Mouse (Mus musculus) c-Kit-positive CD71-negative TER-119-negative erythroid progenitor cells, embryonic 14.5 days (primary cell): ENCODE measurements around the gene Znrf4.

Experiments
- DNase-seq: peaks from one replicate; pipeline ENCODE4 v3.0.0-alpha.2; 2013; ENCODE audit warnings: low read depth

Gene Znrf4

DNA sequence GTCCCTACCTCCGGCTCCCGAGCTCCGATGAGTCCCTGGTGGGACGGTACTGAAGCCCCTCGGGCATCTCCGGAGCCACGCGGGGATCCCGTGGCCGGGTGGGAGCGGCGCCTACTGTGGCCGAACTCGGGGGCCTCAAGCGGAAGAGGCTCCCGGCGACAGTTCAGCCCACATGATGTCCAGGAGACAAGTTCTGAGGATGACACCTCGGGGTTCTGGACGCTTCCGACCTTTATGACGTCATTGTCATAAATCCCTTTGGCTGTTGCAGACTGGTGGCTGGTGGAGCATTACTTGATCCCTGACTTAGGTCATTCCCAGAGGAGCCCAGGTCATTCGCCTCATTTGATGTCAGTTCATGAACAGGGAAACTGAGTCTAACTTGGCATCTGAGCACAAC lies at the start of gene Znrf4:
Znrf4 (minus strand) TSS at position 122 of the 400 bp plus-strand sequence.
- DNase-seq: no peak

DNA sequence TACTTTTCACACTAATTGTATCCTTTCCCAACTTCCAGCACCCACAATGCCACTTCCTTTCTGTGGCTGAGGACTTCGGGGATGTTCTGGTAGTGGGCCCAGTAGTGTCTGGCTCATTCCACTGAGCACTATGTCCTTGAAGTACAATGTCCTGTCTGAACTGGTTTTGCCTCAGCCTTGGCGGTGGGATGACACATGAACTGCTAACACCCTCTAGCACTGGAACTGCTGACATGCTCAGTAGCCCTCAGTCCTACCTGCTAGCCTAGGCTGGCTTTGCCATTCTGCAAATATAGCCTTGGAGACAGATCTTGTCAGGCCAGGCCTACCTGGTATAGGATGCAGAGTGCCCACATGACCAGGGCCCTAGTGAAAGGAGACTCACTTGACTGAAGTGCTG lies 49.6 kb upstream of the Znrf4 start:
- no peak for DNase-seq

DNA sequence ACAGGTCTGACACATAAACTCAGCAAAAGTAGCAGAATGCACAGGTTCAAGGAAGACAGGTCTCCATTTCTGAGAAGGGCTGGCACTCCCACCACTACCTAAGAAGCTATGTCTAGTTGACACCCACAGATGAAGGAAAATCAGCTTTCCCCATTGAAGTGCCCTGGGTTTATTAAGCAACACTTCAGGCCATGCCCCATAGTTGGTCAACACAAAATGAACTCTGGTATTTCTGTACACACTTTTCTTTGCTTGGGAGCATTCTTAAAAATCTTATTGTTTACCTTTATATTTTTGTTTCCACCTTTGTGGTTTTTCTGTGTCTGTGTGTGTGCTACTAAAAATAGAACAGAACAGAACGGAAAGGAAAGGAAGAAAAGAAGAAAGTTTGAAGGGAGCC lies 47.9 kb upstream of the Znrf4 start:
- no peak for DNase-seq

DNA sequence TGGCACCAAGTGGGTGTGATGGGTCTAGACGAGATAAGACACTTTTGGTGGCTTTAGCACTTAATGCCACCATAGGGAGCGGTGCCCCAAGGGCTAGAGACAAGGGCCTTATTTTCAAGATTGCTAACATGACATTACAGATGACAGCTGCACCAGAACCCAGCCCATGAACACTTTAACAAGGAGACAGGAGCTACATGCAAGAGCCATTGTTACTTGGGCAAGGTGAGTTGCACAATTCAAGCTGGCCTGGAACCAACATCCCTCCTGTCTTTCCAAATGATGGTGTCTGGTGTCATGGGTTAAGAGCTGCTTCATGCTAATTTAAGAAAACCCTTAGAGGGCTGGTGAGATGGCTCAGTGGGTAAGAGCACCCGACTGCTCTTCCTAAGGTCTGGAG lies 47.2 kb upstream of the Znrf4 start:
- no peak for DNase-seq

DNA sequence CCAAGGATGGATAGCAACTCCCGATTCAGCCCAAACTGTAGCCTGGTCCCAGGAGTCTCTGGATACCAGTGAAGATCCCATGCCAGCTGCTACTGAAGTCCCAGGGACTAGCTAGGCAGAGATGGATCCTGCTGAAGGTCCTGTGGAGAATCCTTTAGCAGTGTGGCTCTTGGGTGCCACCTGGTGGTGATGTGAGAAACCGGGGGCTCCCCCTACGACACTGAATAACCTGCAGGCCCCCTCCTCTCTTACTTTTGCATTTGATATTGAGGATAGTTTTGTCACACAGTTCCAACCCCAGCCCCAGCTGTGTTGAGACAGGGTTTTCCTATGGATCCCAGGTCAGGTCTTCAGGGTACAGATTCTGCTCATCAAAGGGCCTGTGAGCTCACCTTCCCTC lies 46.2 kb upstream of the Znrf4 start:
- DNase-seq: peak; percentile 68

DNA sequence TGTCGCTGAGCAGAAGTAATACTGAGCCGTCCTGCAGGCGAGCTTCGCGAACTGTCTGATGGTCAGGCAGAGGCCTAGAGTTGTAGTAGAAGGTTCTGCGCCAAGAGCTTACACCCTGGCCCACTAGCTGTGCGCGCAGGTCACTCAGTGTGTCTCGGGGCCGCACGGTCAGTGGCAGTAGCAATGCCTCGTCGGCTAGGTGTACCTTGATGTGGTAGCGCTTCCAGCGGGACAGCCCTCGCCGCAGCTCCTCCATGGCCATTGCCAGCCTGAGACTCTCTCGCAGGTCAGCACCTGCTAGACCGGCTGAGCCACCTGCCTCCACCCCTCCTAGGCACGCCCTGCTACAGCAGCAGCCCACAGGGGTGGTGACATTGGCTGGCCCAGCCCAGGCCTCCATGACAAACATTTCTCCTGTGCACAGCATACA lies 41.9 kb upstream of the Znrf4 start, which contains the start of gene Gm20219:
Gm20219 (minus strand) TSS at position 266 of the 430 bp plus-strand sequence.
- no peak for DNase-seq

DNA sequence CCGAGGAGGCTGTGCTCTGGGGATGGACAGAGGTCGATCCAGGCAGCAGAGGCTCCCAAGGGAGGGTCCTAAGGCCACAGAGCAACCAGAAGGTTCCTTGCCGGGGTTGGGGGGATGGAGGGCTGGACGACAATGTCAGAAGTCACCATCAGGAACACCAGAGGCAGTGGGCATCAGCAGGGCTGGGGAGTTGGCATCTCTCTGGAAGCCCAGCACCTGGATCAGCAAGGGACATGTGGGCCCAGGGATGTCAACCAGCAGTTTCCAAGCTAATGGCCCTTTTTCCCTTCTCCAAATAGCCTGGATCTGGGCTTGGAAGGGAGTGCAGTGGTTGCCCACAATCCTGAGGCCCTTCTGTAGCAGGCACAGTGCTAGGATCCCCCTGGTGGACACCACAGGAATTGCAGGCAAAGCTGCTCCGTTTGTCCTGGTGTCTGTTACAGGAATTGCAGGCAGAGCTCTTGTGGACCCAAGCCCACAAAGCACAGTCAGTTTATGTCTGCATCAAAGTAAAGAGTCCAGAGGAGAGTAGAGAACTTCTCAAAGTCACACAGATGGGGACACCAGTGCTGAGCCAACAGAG lies 40.6 kb upstream of the Znrf4 start:
- DNase-seq: peak; percentile 53

- no peak for DNase-seq
Measured at GRCm38 (mm10) chr17:56551841-56552581, 39.8 kb upstream of the Znrf4 start.

DNA sequence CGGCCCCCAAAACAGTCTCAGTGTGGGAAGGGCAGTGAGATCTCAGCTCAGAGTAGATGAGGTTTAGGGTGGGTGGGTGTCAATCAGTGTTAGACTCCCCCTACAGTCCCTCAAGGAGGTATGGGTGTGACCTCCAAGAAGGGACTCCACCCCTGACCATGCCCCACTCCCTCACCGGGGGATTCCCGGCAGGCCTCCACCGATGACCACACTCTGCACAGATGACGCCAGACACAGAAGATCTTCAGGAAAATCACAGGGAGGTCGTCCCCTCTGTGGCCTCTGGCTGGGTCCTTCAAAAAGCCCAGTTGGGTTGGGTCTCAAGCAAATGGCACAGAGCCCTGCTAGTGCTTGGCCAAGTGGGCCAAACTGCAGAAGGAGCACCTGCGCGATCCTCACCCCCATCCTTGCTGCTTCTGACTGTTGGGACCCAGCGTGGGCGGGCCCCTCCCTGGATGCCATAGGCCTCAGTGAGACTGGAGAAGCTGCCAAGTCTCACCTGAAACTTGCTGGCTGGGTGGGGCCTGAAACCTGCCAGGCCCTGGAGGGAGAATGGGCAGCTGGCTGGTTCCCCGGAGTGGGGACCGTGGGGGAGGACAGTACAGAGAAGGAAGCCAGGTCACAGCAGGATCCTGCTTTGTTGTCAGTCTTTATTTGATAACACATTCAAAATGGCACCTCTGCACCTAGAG lies 38.7 kb upstream of the Znrf4 start:
- DNase-seq: no peak

- DNase-seq: no peak
Measured at GRCm38 (mm10) chr17:56548605-56549105, 36.4 kb upstream of the Znrf4 start.

GRCm38 (mm10) chr17:56547846-56548604 lies 35.8 kb upstream of the Znrf4 start:
- DNase-seq: no peak

GRCm38 (mm10) chr17:56547116-56547845 lies 35.0 kb upstream of the Znrf4 start:
- DNase-seq: no peak

- DNase-seq: no peak
Measured at GRCm38 (mm10) chr17:56546576-56546975, 34.3 kb upstream of the Znrf4 start.

DNA sequence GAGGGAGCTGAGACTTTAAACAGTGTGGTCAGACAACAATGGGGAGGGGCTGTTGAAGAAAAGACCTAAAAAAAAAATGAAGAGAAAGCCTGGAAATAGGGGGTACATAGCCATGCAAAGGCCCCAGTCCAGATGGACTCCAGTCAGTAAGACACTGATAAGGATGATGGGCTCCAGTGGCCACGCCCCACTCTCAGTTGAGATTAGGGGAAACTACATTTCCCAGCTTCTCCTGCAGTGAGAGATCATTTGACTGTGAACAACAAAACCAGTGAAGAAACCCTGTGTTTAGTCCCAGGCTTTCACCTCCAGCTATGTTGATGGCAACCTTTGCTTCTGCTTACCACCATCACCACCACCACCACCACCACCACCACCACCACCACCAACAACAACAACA lies 33.7 kb upstream of the Znrf4 start:
- DNase-seq: no peak

GRCm38 (mm10) chr17:56544699-56545387 lies 32.6 kb upstream of the Znrf4 start:
- DNase-seq: no peak

- DNase-seq: no peak
Measured at GRCm38 (mm10) chr17:56543684-56544224, 31.5 kb upstream of the Znrf4 start.

DNA sequence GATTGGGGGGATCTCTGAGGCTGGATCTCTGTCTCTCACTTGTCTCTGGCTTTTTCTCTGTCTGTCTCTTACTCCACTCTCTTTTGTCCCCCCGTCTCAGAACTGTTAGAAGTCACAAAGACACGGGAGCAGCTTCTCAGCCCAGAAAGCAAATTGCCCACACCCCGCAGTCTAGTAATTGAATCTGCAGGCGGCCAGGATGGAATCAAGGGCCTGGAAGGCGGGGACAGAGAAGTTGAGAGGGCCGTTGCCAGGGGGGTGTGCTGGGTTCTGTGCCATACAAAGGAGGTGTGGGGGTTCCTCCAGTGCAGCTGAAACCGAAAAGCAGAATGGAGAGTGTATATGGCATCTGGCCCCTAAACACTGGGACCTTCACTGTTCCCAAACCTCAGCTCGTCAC lies 30.5 kb upstream of the Znrf4 start:
- DNase-seq: no peak

- no peak for DNase-seq
Measured at GRCm38 (mm10) chr17:56540562-56540975, 28.3 kb upstream of the Znrf4 start.

DNA sequence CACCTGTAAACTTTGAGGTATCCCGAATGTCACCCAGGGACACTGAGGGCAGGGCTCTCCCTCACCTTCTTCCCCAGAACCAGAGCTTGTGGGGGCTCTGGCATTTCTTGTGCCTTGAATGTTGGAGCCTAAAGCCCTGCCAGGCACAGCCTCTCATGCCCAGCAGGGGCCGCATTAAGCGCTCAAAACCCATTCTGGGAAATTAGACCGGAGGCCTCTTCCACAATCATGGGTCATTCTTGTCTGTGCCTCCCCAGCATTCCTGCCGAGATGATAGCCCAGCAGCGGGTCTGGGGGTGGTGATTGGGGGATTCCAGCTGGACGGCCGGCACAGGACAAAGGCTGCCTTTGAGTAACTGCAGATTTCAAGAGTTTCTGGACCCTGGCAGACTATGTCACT lies 25.7 kb upstream of the Znrf4 start:
- DNase-seq: no peak

GRCm38 (mm10) chr17:56536874-56537273 lies 24.6 kb upstream of the Znrf4 start:
- DNase-seq: no peak

- no peak for DNase-seq
Measured at GRCm38 (mm10) chr17:56536192-56536591, 24.0 kb upstream of the Znrf4 start.
